Mouse (Mus musculus) forebrain, embryonic 12.5 days (tissue): ENCODE results near the gene Nsun2. TPM values are rescaled to one million over a fixed set of nuclear protein-coding genes. Genes with fewer than 3 reads are reported as not detected.
"Not testable (repeated sequence)": the region's sequence is repeated elsewhere in the genome, so short reads cannot be mapped to it uniquely, and the experiment has no call there.

Source experiments
- ATAC-seq: fragments of 200-750 bp; cut with Nextera tagmentation; 2 replicates; pipeline ENCODE4 v1.8.0; 2017; ENCODE audit warnings: moderate TSS enrichment; ENCODE audit not compliant: low FRiP score
- H3K27ac ChIP-seq: fragments of 300-500 bp; sonication (generic); 2 replicates; pipeline ENCODE4 v1.5.1; 2016; ENCODE audit warnings: mild to moderate bottlenecking
- H3K27me3 ChIP-seq: fragments of 300-500 bp; sonication (generic); 2 replicates; pipeline ENCODE4 v1.6.1; 2016; ENCODE audit warnings: mild to moderate bottlenecking
- H3K36me3 ChIP-seq: fragments of 300-500 bp; sonication (generic); replicated peaks from 2 replicates; pipeline ENCODE4 v1.6.1; 2016; ENCODE audit warnings: mild to moderate bottlenecking
- H3K4me1 ChIP-seq: fragments of 300-500 bp; sonication (generic); 2 replicates; pipeline ENCODE4 v1.6.1; 2016
- H3K4me2 ChIP-seq: fragments of 300-500 bp; sonication (generic); 2 replicates; pipeline ENCODE4 v1.6.1; 2016; ENCODE audit warnings: mild to moderate bottlenecking, moderate library complexity
- H3K4me3 ChIP-seq: fragments of 300-500 bp; sonication (generic); replicated peaks from 2 replicates; pipeline ENCODE4 v1.5.1; 2016; ENCODE audit warnings: mild to moderate bottlenecking
- H3K9ac ChIP-seq: fragments of 300-500 bp; sonication (generic); 2 replicates; pipeline ENCODE4 v1.6.1; 2016; ENCODE audit warnings: mild to moderate bottlenecking
- H3K9me3 ChIP-seq: fragments of 300-500 bp; sonication (generic); 2 replicates; pipeline ENCODE4 v1.6.1; 2016
- WGBS: fragments of 180-500 bp; shearing (Covaris S2); methylation state at CpG from one replicate; pipeline ENCODE4 v1.1.7; 2016; 5-methylcytosine and 5-hydroxymethylcytosine counted together
- polyA plus RNA-seq: library from polyadenylated mRNA; unstranded; fragments of >200 nt; fragmentation: Nextera tagmentation; extraction: Ambion mirVana; gene quantifications from 2 replicates; pipeline ENCODE4 v1.2.1, GENCODE M21; 2016

The Nsun2 gene
- polyA plus RNA-seq, 1 experiment from 2014 or later: 107 TPM

GRCm38 (mm10) chr13:69559291-69559961, 25.9 kb downstream of the Nsun2 start:
- ATAC-seq: peak; percentile 46; the same call in 1 of the 2 replicates
- WGBS: 49% methylated on average over 13 of the region's 13 CpGs
- 0 out of 2 replicates have a peak overlapping the region, but pooled peaks have one; percentile 19 for H3K27ac ChIP-seq
- no peak overlapping the region for H3K4me3 ChIP-seq
- no peaks in the 10 kb centered on the region for H3K36me3 ChIP-seq
- H3K27me3 ChIP-seq: no peaks in the 10 kb centered on the region
- no peaks in the 10 kb centered on the region for H3K9me3 ChIP-seq
- peaks cover 10% of the 10 kb centered on the region for H3K4me1 ChIP-seq
- no peak overlapping the region for H3K9ac ChIP-seq
- no peak overlapping the region for H3K4me2 ChIP-seq

DNA sequence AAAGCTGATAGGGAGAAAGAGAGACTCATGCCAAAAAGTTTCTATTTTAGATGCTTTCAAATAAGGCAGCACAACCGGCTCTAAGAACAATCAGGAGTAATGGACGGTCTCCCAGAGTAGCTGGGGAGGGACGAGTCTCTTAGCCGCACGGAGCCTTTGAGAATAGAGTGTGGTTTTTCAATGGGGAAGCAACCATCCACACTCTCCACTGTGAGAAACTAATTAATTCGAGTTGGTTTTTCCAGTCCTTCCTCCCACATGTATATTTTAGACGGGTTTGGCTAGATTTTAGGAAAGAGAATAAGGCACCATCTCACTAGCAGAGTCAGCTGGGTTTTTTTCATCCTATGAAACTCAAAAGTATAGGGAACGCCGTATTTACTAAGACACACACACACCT, 28.5 kb downstream of the Nsun2 start:
- H3K36me3 ChIP-seq: no peaks in the 10 kb centered on the region
- ATAC-seq: no peak
- no peaks in the 10 kb centered on the region for H3K27me3 ChIP-seq
- H3K4me2 ChIP-seq: no peak overlapping the region
- H3K4me1 ChIP-seq: peaks cover 10% of the 10 kb centered on the region
- H3K9ac ChIP-seq: no peak overlapping the region
- no peak overlapping the region for H3K27ac ChIP-seq
- H3K4me3 ChIP-seq: no peak overlapping the region
- no peaks in the 10 kb centered on the region for H3K9me3 ChIP-seq
- 79% methylated on average over 9 of the region's 9 CpGs for WGBS

GRCm38 (mm10) chr13:69562654-69563574, 29.4 kb downstream of the Nsun2 start:
- H3K9ac ChIP-seq: no peak overlapping the region
- H3K4me2 ChIP-seq: no peak overlapping the region
- H3K4me1 ChIP-seq: peaks cover 10% of the 10 kb centered on the region
- H3K9me3 ChIP-seq: no peaks in the 10 kb centered on the region
- WGBS: 84% methylated on average over 12 of the region's 12 CpGs
- no peak for ATAC-seq
- H3K36me3 ChIP-seq: no peaks in the 10 kb centered on the region
- H3K27me3 ChIP-seq: no peaks in the 10 kb centered on the region
- no peak overlapping the region for H3K4me3 ChIP-seq
- H3K27ac ChIP-seq: no peak overlapping the region

- 86% methylated on average over 3 of the region's 3 CpGs for WGBS
These were observed 30.4 kb downstream of the Nsun2 start for GRCm38 (mm10) chr13:69563905-69564304.

GRCm38 (mm10) chr13:69564573-69564972, 31.0 kb downstream of the Nsun2 start:
- Histone ChIP-seq H3K27ac (no peak overlapping the region), H3K36me3 (no peaks in the 10 kb centered on the region), H3K4me2 (no peak overlapping the region), H3K9ac (no peak overlapping the region), H3K9me3 (no peaks in the 10 kb centered on the region), H3K4me3 (no peak overlapping the region), H3K4me1 (peaks cover 6% of the 10 kb centered on the region), H3K27me3 (no peaks in the 10 kb centered on the region)
- no peak for ATAC-seq

More at GRCm38 (mm10) chr13:69563905-69564304, 30.4 kb downstream of the Nsun2 start:
- Histone ChIP-seq H3K9ac (no peak overlapping the region), H3K27ac (no peak overlapping the region), H3K4me2 (no peak overlapping the region), H3K36me3 (no peaks in the 10 kb centered on the region), H3K27me3 (no peaks in the 10 kb centered on the region), H3K4me1 (peaks cover 10% of the 10 kb centered on the region), H3K4me3 (no peak overlapping the region), H3K9me3 (no peaks in the 10 kb centered on the region)
- no peak for ATAC-seq

- not testable (repeated sequence) for H3K27ac ChIP-seq, H3K9me3 ChIP-seq, H3K4me2 ChIP-seq, H3K4me1 ChIP-seq, H3K9ac ChIP-seq, H3K27me3 ChIP-seq, H3K36me3 ChIP-seq, ATAC-seq, H3K4me3 ChIP-seq
- 94% methylated on average over 4 of the region's 4 CpGs for WGBS
These were observed 31.9 kb downstream of the Nsun2 start for GRCm38 (mm10) chr13:69565401-69565800.

DNA sequence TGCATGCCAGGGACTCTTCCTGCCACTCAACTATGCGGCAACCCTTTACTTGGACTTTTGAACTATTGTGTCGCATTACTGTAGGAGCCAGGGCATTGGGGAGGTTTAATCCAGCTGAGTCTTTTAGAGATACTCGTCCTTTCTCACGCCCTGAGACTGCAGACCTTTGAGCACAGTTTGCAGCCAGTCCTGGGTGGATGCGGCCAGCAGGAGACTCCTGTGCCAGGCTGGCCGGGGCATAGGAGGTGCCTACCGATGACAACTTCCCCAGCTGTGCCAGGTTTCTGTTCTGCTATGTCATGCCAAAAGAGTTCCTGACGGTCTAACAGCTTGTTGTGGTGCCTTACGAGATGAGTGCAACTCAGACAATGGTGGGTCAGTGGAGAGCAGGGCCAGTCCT, 35.7 kb downstream of the Nsun2 start:
- H3K4me3 ChIP-seq: no peak overlapping the region
- H3K9ac ChIP-seq: no peak overlapping the region
- ATAC-seq: no peak
- H3K27me3 ChIP-seq: no peaks in the 10 kb centered on the region
- H3K36me3 ChIP-seq: no peaks in the 10 kb centered on the region
- 86% methylated on average over 9 of the region's 9 CpGs for WGBS
- no peaks in the 10 kb centered on the region for H3K9me3 ChIP-seq
- H3K4me1 ChIP-seq: no peaks in the 10 kb centered on the region
- no peak overlapping the region for H3K27ac ChIP-seq
- no peak overlapping the region for H3K4me2 ChIP-seq

DNA sequence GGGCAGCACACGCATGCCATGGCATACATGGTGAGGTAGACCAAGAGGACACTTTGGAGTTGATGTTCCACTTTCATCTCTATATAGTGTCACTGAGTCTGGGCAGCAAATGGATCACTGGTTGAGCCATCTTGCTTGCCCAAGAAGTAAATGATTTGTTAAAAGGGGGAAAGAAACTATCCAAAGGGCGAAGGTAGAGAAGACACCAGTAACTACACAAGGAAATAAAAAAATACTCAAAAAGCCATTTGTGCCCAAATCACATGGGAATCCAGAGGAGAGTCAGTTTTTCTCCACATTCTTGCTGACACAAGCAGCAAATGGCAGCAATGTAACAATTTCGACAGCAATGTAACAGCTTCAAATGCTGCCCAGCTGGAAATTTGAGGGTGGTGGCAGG, 39.0 kb downstream of the Nsun2 start:
- no peak overlapping the region for H3K27ac ChIP-seq
- H3K36me3 ChIP-seq: no peaks in the 10 kb centered on the region
- no peak for ATAC-seq
- no peak overlapping the region for H3K4me2 ChIP-seq
- H3K4me1 ChIP-seq: no peaks in the 10 kb centered on the region
- no peaks in the 10 kb centered on the region for H3K27me3 ChIP-seq
- H3K9me3 ChIP-seq: no peaks in the 10 kb centered on the region
- 92% methylated on average over 3 of the region's 3 CpGs for WGBS
- H3K9ac ChIP-seq: no peak overlapping the region
- H3K4me3 ChIP-seq: no peak overlapping the region

DNA sequence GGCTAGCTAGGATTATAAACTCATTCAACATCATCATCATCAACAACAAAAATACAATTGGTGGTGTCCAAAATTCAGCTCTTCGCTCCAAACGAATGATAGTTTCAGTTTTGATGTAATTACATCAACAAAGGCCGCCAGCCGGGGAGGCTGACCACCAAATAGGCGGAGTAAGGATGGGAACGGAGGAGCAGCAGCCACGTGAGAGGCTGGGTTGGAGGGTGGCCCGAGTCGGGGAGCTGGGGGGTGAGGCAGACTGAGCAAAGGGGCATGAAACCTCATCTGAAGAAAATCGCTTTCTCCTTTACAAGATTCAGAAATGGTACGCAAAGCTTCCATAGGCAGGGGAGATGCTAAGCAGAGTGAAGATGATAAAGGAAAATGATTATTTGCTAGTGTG, 43.1 kb downstream of the Nsun2 start:
- Histone ChIP-seq H3K4me2 (no peak overlapping the region), H3K9me3 (no peaks in the 10 kb centered on the region), H3K27ac (no peak overlapping the region), H3K9ac (no peak overlapping the region; the same call in 1 of the 2 replicates), H3K4me1 (no peaks in the 10 kb centered on the region), H3K36me3 (no peaks in the 10 kb centered on the region), H3K27me3 (no peaks in the 10 kb centered on the region), H3K4me3 (no peak overlapping the region)
- 64% methylated on average over 11 of the region's 11 CpGs for WGBS
- ATAC-seq: no peak

GRCm38 (mm10) chr13:69577181-69577834, 43.8 kb downstream of the Nsun2 start:
- no peaks in the 10 kb centered on the region for H3K36me3 ChIP-seq
- H3K9ac ChIP-seq: no peak overlapping the region
- no peak overlapping the region for H3K27ac ChIP-seq
- H3K4me1 ChIP-seq: no peaks in the 10 kb centered on the region
- H3K4me2 ChIP-seq: no peak overlapping the region
- H3K4me3 ChIP-seq: no peak overlapping the region
- no peaks in the 10 kb centered on the region for H3K9me3 ChIP-seq
- WGBS: 92% methylated on average over 16 of the region's 16 CpGs
- no peak for ATAC-seq
- no peaks in the 10 kb centered on the region for H3K27me3 ChIP-seq

- Histone ChIP-seq H3K27me3 (no peaks in the 10 kb centered on the region), H3K27ac (no peak overlapping the region), H3K9me3 (no peaks in the 10 kb centered on the region), H3K36me3 (no peaks in the 10 kb centered on the region), H3K4me1 (no peaks in the 10 kb centered on the region), H3K4me2 (no peak overlapping the region), H3K4me3 (no peak overlapping the region), H3K9ac (no peak overlapping the region)
- 88% methylated on average over 6 of the region's 6 CpGs for WGBS
- ATAC-seq: no peak
These were observed 48.9 kb downstream of the Nsun2 start for GRCm38 (mm10) chr13:69582411-69582810.

DNA sequence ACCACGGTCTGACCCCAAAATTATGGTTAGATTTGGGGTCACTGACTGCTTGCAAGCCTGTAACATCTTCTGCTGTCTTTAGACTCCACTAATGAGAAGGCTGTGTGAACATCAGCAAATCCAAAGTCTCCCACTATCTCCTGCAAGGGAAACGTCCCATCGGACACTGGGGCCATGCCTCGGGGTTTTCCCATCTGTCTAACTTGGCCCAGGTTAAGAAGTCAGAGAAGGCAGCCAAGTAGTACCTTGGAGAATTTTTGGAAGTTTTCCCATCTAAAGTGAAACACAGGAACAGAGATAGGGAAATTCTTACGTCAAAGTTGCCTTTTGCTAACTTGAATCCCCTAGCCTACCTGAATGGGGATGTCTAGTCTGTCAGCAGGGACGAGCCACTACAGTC, 50.0 kb downstream of the Nsun2 start:
- no peak overlapping the region for H3K27ac ChIP-seq
- H3K4me2 ChIP-seq: no peak overlapping the region
- H3K9ac ChIP-seq: no peak overlapping the region
- no peak for ATAC-seq
- WGBS: 89% methylated on average over 6 of the region's 6 CpGs
- no peaks in the 10 kb centered on the region for H3K27me3 ChIP-seq
- H3K4me3 ChIP-seq: no peak overlapping the region
- no peaks in the 10 kb centered on the region for H3K4me1 ChIP-seq
- no peaks in the 10 kb centered on the region for H3K9me3 ChIP-seq
- H3K36me3 ChIP-seq: no peaks in the 10 kb centered on the region
